Mouse (Mus musculus): Measurements from ENCODE around the gene Gm11027. TPM values are rescaled to one million over a fixed set of nuclear protein-coding genes. Genes with fewer than 3 reads are reported as not detected.

Gm11027 gene
- total RNA-seq, 2 experiments from 2014 or later, result not detected

Small RNAs within 50 kb of the gene (microRNA-seq; reads per million reads assigned to microRNA genes)
- 0 reads per million in 2 experiments for gene Gm23190

Other genes starting within 250 kb of the Gm11027 start
- gene Zfp386, start 227.7 kb upstream of the Gm11027 start, total RNA-seq (2021), result 10 to 100 TPM; 24.4 to 28.4 TPM
- 1 to 10 TPM; 1.2 to 1.5 TPM for gene Vipr2, start 197.7 kb upstream of the Gm11027 start, total RNA-seq (2021)
- 10 to 100 TPM in 1 of 2 experiments, 1 to 10 TPM in 1; 9.2 to 10.7 TPM for gene Wdr60, start 12.4 kb upstream of the Gm11027 start, total RNA-seq (2021)
- gene Esyt2, start 5.8 kb downstream of the Gm11027 start, total RNA-seq (2021), result 10 to 100 TPM; 18.7 to 20.6 TPM
- 1 to 10 TPM; 1.9 to 2.2 TPM for gene Ncapg2, start 130.0 kb downstream of the Gm11027 start, total RNA-seq (2021)
- not detected for gene Ptprn2, start 210.3 kb downstream of the Gm11027 start, total RNA-seq (2021)